Mouse (Mus musculus): ENCODE measurements around the gene Palm3. TPM values are rescaled to one million over a fixed set of nuclear protein-coding genes. Genes with fewer than 3 reads are reported as not detected.

Gene Palm3
- polyA plus RNA-seq, 1 experiment from 2014 or later, result 4.7 TPM

DNA sequence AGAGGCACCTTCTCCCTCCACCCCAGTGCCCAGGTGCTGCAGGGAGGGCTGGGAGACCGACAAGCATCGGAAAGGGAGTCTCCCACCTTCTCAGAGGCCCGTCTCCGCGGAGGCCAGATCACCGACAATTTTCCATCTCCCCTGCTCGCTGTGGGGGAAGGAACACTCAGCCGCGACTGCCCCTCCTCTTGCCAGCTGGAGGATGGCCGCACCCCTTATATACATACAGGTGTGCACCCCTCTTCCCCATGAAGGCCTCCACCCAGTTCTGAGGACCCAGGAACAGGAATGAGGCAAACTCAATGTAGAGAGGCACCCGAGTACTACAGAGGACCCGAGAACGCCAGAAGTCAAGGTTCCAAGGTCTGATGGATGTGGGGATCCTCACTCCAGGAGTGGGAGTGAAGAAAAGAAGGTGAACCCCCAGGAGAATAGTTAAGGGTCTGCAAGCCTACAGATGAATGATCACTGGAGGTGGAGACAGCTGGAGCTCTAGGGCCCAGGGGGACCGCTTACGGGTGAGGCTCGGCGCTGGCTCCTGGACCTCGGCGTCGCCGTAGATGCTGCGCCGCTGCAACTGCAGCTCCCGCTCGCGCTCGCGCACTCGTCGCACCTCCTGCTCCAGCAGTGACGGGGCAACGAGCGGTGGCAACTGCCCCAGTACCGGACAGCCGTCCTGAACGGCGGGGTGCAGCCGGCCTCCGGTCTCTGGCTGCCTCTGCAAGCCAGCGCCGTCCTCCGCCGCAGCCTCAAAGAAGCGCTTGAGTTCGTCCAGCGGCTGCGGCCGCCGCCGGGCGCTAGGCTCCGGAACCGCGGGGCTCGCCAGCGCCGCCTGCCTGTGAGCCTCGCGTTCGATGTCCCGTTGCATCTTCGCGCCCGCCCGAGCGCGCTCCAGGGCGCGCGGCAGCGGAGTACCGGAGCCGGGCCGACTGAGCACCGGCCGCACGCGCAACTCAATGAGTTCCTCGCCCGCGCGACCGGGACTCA lies 10.4 kb upstream of the Palm3 start:
- ATAC-seq (ENCODE audit: insufficient number of reproducible peaks, insufficient read depth, low FRiP score, low TSS enrichment, low read depth), result no peak; the same call in 1 of the 2 replicates
- 1% methylated on average over 83 of the region's 83 CpGs for WGBS
- Histone ChIP-seq H3K36me3 (no peaks in the 10 kb centered on the region), H3K27me3 (peaks cover 57% of the 10 kb centered on the region), H3K9ac (replicated peaks) (peak overlapping the region; percentile 58), H3K27ac (no peak overlapping the region), H3K4me2 (peak overlapping the region; percentile 97), H3K4me1 (replicated peaks) (peaks cover 26% of the 10 kb centered on the region), H3K4me3 (replicated peaks) (peak overlapping the region; percentile 54), H3K9me3 (0 out of 2 replicates have a peak, but pooled peaks cover 1% of the 10 kb centered on the region)

DNA sequence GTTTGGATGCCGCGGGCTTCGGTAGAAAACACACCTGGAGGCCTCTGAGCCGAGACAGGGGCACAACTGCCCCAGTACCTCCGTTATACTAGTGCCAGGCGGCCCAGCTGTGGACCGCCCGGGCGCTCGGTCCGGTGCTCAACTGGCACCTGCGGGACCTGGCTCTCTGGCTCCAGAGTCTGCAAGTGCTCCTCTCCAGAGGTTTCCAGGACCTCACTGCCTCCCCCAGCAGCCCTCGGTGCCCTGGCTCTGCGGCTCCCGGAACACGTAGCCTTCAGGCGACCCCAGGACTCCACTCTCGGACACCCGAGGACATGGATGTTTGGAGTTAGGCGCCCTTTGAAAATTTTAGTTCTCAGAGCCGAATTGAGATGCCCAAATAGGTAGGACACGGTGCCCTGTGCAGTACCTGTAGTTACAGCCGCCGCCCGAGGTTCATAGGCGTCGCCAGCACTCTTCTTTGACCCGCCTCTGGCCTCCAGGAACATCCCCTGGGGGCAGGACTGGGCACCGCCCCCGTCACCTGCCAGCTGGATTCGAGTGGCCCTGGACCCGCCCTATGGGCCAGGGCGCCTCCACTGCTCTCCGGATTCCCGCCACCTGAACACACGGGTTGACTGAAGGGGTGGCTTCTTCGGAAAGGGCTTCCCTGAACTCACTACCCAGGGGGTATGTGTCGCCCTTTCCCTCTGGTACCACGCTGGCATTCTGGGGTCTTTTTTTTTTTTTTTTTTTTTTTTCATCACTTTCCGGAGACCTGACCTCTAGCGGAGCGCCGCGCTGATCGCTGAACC lies 9.4 kb upstream of the Palm3 start, which contains the start of gene 2210011C24Rik:
Gene 2210011C24Rik (minus strand): TSS at position 467 of the 794 bp plus-strand sequence.
- Histone ChIP-seq H3K27ac (no peak within 1 kb of the TSS), H3K27me3 (peaks cover 60% of the 10 kb centered on the region), H3K4me1 (replicated peaks) (peaks cover 26% of the 10 kb centered on the region), H3K9me3 (0 out of 2 replicates have a peak, but pooled peaks cover 4% of the 10 kb centered on the region), H3K4me2 (peak within 1 kb of the TSS; percentile 97), H3K4me3 (replicated peaks) (peak within 1 kb of the TSS; percentile 54), H3K9ac (replicated peaks) (peak within 1 kb of the TSS; percentile 58), H3K36me3 (no peaks in the 10 kb centered on the region)
- WGBS, result 1% methylated on average over 45 of the region's 45 CpGs
- ATAC-seq (ENCODE audit: insufficient number of reproducible peaks, insufficient read depth, low FRiP score, low TSS enrichment, low read depth), result no peak; the same call in 1 of the 2 replicates

- Histone ChIP-seq H3K27me3 (peaks cover 60% of the 10 kb centered on the region), H3K9me3 (0 out of 2 replicates have a peak, but pooled peaks cover 4% of the 10 kb centered on the region), H3K9ac (replicated peaks) (no peak overlapping the region), H3K4me2 (peak overlapping the region; percentile 97), H3K4me1 (replicated peaks) (peaks cover 26% of the 10 kb centered on the region), H3K36me3 (no peaks in the 10 kb centered on the region), H3K4me3 (replicated peaks) (peak overlapping the region; percentile 54), H3K27ac (no peak overlapping the region)
- no peak for ATAC-seq (ENCODE audit: insufficient number of reproducible peaks, insufficient read depth, low FRiP score, low TSS enrichment, low read depth)
- whole genome bisulfite sequencing, result 8% methylated on average over 35 of the region's 35 CpGs
Measured at GRCm38 (mm10) chr8:84012499-84013165, 8.6 kb upstream of the Palm3 start.

DNA sequence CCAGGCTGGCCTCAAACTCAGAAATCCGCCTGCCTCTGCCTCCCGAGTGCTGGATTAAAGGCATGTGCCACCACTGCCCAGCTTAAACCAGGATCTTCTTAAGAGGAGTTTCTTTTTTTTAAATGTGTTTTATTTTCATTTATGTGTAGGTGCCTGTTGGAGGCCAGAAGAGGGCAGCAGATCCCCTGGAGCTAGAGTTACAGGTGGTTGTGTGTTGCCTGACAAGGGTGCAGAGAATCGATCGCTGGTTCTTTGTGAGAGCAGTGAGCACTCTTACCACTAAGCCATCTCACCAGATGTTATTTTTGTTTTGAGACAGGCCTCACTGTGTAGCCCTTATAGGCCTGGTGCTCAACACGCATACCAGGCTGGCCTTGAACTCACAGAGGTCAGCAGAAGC lies 5.4 kb upstream of the Palm3 start:
- Histone ChIP-seq H3K27ac (no peak overlapping the region), H3K27me3 (peaks cover 60% of the 10 kb centered on the region), H3K4me1 (replicated peaks) (peaks cover 17% of the 10 kb centered on the region), H3K9me3 (0 out of 2 replicates have a peak, but pooled peaks cover 4% of the 10 kb centered on the region), H3K4me2 (no peak overlapping the region), H3K9ac (replicated peaks) (no peak overlapping the region), H3K4me3 (replicated peaks) (no peak overlapping the region), H3K36me3 (no peaks in the 10 kb centered on the region)
- ATAC-seq (ENCODE audit: insufficient number of reproducible peaks, insufficient read depth, low FRiP score, low TSS enrichment, low read depth), result no peak
- 92% methylated on average over 5 of the region's 5 CpGs for WGBS

DNA sequence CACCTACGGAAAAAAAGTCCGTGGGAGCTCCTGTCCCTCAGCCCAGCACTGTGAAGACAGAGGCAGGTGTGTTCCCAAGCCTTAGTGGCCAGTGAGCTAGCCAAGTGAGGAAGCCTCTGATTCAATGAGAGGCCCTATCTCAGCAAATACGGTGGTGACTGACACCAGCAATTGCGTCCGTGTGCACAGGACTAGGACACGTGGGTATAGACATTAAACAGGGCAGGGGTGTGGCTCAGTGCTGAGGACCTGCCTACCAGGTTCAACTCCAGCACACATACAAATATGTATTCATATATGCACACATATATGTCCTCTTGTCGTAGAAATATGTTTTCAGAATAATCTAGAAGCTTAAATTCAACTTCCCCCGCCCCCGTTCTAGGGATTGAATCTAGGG lies 1.5 kb upstream of the Palm3 start:
- no peak for ATAC-seq (ENCODE audit: insufficient number of reproducible peaks, insufficient read depth, low FRiP score, low TSS enrichment, low read depth)
- H3K4me1 ChIP-seq (replicated peaks), result 0 out of 2 replicates have a peak, but pooled peaks cover 12% of the 10 kb centered on the region
- no peak overlapping the region for H3K4me2 ChIP-seq
- no peak overlapping the region for H3K9ac ChIP-seq (replicated peaks)
- H3K36me3 ChIP-seq, result no peaks in the 10 kb centered on the region
- 0 out of 2 replicates have a peak, but pooled peaks cover 4% of the 10 kb centered on the region for H3K9me3 ChIP-seq
- H3K27me3 ChIP-seq, result peaks cover 61% of the 10 kb centered on the region
- H3K4me3 ChIP-seq (replicated peaks), result no peak overlapping the region
- 82% methylated on average over 9 of the region's 9 CpGs for WGBS
- H3K27ac ChIP-seq, result no peak overlapping the region

DNA sequence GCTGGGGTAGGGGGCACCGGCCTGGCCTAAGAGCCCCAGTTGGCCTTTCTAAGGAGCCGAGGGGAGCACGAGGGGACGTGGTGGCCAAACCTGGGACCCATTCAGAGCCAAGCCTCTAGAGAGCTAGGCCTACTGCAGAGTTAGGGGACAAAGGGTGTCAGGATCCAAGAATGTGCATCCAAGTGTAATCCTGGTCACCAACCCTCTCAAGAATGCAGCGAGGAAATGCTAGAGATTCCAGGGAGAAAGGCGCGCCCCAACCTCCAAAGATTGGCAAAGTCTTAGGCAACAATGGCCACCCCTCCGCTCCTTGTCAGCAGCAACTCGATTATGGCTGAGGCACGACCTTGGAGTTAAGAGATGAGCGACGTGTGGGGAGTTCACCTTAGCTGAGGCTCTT lies 298 bp downstream of the Palm3 start:
- no peaks in the 10 kb centered on the region for H3K9me3 ChIP-seq
- H3K27me3 ChIP-seq, result peaks cover 68% of the 10 kb centered on the region
- peak overlapping the region; percentile 18 for H3K4me2 ChIP-seq
- no peak for ATAC-seq (ENCODE audit: insufficient number of reproducible peaks, insufficient read depth, low FRiP score, low TSS enrichment, low read depth)
- H3K4me1 ChIP-seq (replicated peaks), result 0 out of 2 replicates have a peak, but pooled peaks cover 21% of the 10 kb centered on the region
- H3K27ac ChIP-seq, result no peak overlapping the region
- H3K36me3 ChIP-seq, result no peaks in the 10 kb centered on the region
- 49% methylated on average over 12 of the region's 12 CpGs for WGBS
- H3K4me3 ChIP-seq (replicated peaks), result no peak overlapping the region
- no peak overlapping the region for H3K9ac ChIP-seq (replicated peaks)

DNA sequence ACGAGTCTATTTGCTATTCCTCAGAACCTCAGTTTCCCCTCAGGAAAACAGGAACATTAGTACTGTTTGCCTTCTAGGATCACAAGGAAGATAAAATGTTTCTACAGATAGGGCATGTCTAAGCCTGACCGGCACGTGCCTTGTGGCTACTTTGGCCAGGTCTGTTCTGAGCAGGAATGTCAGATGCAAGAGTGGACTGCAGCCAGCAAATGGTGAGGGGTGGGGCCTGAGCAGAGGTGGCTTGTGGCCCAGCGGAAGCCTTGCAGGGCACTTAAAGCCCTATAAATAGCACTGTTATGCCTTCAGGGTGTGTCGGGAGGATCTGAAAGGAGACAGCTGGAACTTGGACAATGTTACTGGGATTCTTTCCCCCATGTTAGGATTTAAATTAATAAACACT lies 1.8 kb downstream of the Palm3 start:
- Histone ChIP-seq H3K4me2 (no peak overlapping the region), H3K9ac (replicated peaks) (no peak overlapping the region), H3K4me1 (replicated peaks) (0 out of 2 replicates have a peak, but pooled peaks cover 22% of the 10 kb centered on the region), H3K27me3 (peaks cover 83% of the 10 kb centered on the region), H3K36me3 (no peaks in the 10 kb centered on the region), H3K4me3 (replicated peaks) (no peak overlapping the region), H3K9me3 (no peaks in the 10 kb centered on the region), H3K27ac (no peak overlapping the region)
- WGBS, result 15% methylated on average over 5 of the region's 5 CpGs
- ATAC-seq (ENCODE audit: insufficient number of reproducible peaks, insufficient read depth, low FRiP score, low TSS enrichment, low read depth), result no peak

- no peak for ATAC-seq (ENCODE audit: insufficient number of reproducible peaks, insufficient read depth, low FRiP score, low TSS enrichment, low read depth)
- H3K36me3 ChIP-seq, result no peaks in the 10 kb centered on the region
- 0 out of 2 replicates have a peak, but pooled peaks cover 22% of the 10 kb centered on the region for H3K4me1 ChIP-seq (replicated peaks)
- H3K27ac ChIP-seq, result no peak overlapping the region
- 73% methylated on average over 1 of the region's 1 CpGs for WGBS
- no peak overlapping the region for H3K9ac ChIP-seq (replicated peaks)
- H3K9me3 ChIP-seq, result no peaks in the 10 kb centered on the region
- H3K4me3 ChIP-seq (replicated peaks), result no peak overlapping the region
- peaks cover 88% of the 10 kb centered on the region for H3K27me3 ChIP-seq
- no peak overlapping the region for H3K4me2 ChIP-seq
Measured at GRCm38 (mm10) chr8:84023631-84024030, 2.4 kb downstream of the Palm3 start.

- no peaks in the 10 kb centered on the region for H3K9me3 ChIP-seq
- H3K4me1 ChIP-seq (replicated peaks), result 0 out of 2 replicates have a peak, but pooled peaks cover 22% of the 10 kb centered on the region
- ATAC-seq (ENCODE audit: insufficient number of reproducible peaks, insufficient read depth, low FRiP score, low TSS enrichment, low read depth), result no peak
- H3K27me3 ChIP-seq, result peaks cover 94% of the 10 kb centered on the region
- no peak overlapping the region for H3K9ac ChIP-seq (replicated peaks)
- no peak overlapping the region for H3K27ac ChIP-seq
- H3K4me2 ChIP-seq, result no peak overlapping the region
- H3K4me3 ChIP-seq (replicated peaks), result no peak overlapping the region
- 11% methylated on average over 10 of the region's 10 CpGs for WGBS
- no peaks in the 10 kb centered on the region for H3K36me3 ChIP-seq
Measured at GRCm38 (mm10) chr8:84024171-84024570, 2.9 kb downstream of the Palm3 start.

GRCm38 (mm10) chr8:84025863-84026262 lies 4.6 kb downstream of the Palm3 start:
- Histone ChIP-seq H3K4me1 (replicated peaks) (0 out of 2 replicates have a peak, but pooled peaks cover 22% of the 10 kb centered on the region), H3K9ac (replicated peaks) (peak overlapping the region; percentile 58), H3K36me3 (no peaks in the 10 kb centered on the region), H3K4me2 (peak overlapping the region; percentile 83), H3K27ac (0 out of 2 replicates have a peak overlapping the region, but pooled peaks have one; percentile 23), H3K9me3 (no peaks in the 10 kb centered on the region), H3K4me3 (replicated peaks) (peak overlapping the region; percentile 52), H3K27me3 (peaks cover 81% of the 10 kb centered on the region)
- WGBS, result under 1% methylated on average over 41 of the region's 41 CpGs
- peak; percentile 53 for ATAC-seq (ENCODE audit: insufficient number of reproducible peaks, insufficient read depth, low FRiP score, low TSS enrichment, low read depth)
